ENCODE assay signal across 18 mouse cellular contexts in the genomic region with DNA sequence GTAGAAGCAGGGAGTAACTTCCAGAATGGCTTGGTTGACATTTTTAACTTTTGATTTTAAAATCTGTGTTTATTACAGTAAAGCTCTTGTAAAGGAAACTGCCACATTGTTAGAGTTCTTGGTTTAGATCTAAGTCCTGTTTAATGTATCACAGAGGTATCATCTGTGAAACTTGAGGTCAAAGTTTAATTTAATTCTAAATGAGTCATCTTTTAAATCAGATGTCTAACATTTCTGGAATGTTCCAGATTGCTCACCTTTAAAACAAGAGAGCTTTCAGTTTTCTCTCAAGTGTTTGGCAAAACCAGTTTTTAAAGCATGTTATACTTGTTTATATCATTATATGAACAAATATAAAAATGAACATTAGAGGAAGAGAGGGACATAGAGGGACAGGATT.
"Had no signal": no experiment of that assay in that cellular context is flagged by ENCODE, and none has a peak within 500 bp of the region (broad histone marks: within the 10 kb centered on the region; RNA-seq: fewer than 3 reads in every experiment).

No protein-coding gene starts in this region.

- H3K9ac ChIP-seq: liver, embryonic 15.5 days; liver, postnatal 0 days; lung, embryonic 15.5 days; midbrain, embryonic 13.5 days; midbrain, embryonic 15.5 days; neural tube, embryonic 12.5 days; stomach, embryonic 15.5 days had no signal

- DNase-seq: liver, postnatal 0 days; lung, adult 2 months; lung, postnatal 10 days; lung, postnatal 36 days; right cerebral cortex, postnatal 14 days; spleen, adult 18-20 months; thymus, adult 2 months; thymus, postnatal 36 days had no signal

- H3K27me3 ChIP-seq: lung, embryonic 15.5 days; megakaryocyte, embryonic 14.5 days; neural tube, embryonic 12.5 days; stomach, embryonic 15.5 days had no signal

- H3K4me3 ChIP-seq: liver, embryonic 15.5 days; lung, embryonic 15.5 days; midbrain, embryonic 13.5 days; midbrain, embryonic 15.5 days; neural tube, embryonic 12.5 days; stomach, embryonic 15.5 days had no signal

- H3K36me3 ChIP-seq: liver, embryonic 15.5 days; lung, embryonic 15.5 days; midbrain, embryonic 13.5 days; midbrain, embryonic 15.5 days; neural tube, embryonic 12.5 days; stomach, embryonic 15.5 days had no signal

- H3K4me2 ChIP-seq: liver, embryonic 15.5 days; lung, embryonic 15.5 days; midbrain, embryonic 11.5 days; midbrain, embryonic 13.5 days; midbrain, embryonic 15.5 days; neural tube, embryonic 12.5 days; stomach, embryonic 15.5 days had no signal

- H3K27ac ChIP-seq: liver, embryonic 15.5 days; lung, embryonic 15.5 days; macrophage; midbrain, embryonic 13.5 days; midbrain, embryonic 15.5 days; neural tube, embryonic 12.5 days; stomach, embryonic 15.5 days; stomach, postnatal 0 days had no signal

- ATAC-seq: liver, postnatal 0 days; midbrain, embryonic 13.5 days; midbrain, embryonic 15.5 days had no signal

- H3K9me3 ChIP-seq: liver, embryonic 15.5 days; lung, embryonic 15.5 days; megakaryocyte, embryonic 14.5 days; midbrain, embryonic 13.5 days; midbrain, embryonic 15.5 days; neural tube, embryonic 12.5 days; stomach, embryonic 15.5 days had no signal
